Mouse (Mus musculus): Measurements from ENCODE around the gene Gmcl1.

GRCm38 (mm10) chr6:86772631-86773030 lies 39.4 kb upstream of the Gmcl1 start:
- TF ChIP-seq CTCF (IDR thresholded peaks at IDR 0.05; ENCODE audit: extremely low read depth, insufficient read length, insufficient replicate concordance, low read depth, low read length) (no peak; the same call in 1 of the 2 replicates), POLR2A (IDR thresholded peaks at IDR 0.05; ENCODE audit: low read depth, low read length) (no peak)

Measured in small intestine, adult 2 months (tissue).